Mouse (Mus musculus): ENCODE data around the gene H13. TPM values are rescaled to one million over a fixed set of nuclear protein-coding genes. Genes with fewer than 3 reads are reported as not detected.

Gene H13
- polyA plus RNA-seq (2016; fragmentation: Nextera tagmentation; extraction: Ambion mirVana) = 129 and 131 TPM in 2 replicates

DNA sequence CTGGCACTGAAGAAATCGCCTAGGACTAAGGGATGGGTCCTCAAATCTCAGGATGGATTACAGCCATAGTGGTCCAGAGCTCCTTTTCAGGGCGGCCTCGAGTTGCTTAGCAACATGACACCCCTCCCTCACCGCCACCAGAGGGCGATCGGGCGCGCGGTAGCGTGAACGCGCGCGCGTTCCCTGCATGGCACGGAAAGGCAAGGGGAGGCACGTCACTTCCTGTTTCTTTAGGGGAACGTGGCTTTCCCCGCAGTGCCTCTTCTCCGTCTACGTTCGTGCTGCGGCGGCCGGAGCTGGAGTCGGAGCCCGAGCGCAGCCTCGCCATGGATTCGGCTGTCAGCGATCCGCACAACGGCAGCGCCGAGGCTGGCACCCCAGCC lies at the start of gene H13:
H13 (plus strand) TSS at position 206 of the 383 bp plus-strand sequence.
- Histone ChIP-seq H3K9me3 (no peaks in the 10 kb centered on the region), H3K4me1 (peaks cover 26% of the 10 kb centered on the region), H3K27me3 (no peaks in the 10 kb centered on the region), H3K9ac (peak within 1 kb of the TSS; percentile 98), H3K4me3 (peak within 1 kb of the TSS; percentile 99), H3K36me3 (peaks cover 15% of the 10 kb centered on the region), H3K27ac (peak within 1 kb of the TSS; percentile 98), H3K4me2 (replicated peaks) (peak within 1 kb of the TSS; percentile 69)
- under 1% methylated on average over 35 of the region's 35 CpGs for WGBS
- peak; percentile 68 for ATAC-seq (ENCODE audit: insufficient number of reproducible peaks, insufficient read depth, low FRiP score, low TSS enrichment)

DNA sequence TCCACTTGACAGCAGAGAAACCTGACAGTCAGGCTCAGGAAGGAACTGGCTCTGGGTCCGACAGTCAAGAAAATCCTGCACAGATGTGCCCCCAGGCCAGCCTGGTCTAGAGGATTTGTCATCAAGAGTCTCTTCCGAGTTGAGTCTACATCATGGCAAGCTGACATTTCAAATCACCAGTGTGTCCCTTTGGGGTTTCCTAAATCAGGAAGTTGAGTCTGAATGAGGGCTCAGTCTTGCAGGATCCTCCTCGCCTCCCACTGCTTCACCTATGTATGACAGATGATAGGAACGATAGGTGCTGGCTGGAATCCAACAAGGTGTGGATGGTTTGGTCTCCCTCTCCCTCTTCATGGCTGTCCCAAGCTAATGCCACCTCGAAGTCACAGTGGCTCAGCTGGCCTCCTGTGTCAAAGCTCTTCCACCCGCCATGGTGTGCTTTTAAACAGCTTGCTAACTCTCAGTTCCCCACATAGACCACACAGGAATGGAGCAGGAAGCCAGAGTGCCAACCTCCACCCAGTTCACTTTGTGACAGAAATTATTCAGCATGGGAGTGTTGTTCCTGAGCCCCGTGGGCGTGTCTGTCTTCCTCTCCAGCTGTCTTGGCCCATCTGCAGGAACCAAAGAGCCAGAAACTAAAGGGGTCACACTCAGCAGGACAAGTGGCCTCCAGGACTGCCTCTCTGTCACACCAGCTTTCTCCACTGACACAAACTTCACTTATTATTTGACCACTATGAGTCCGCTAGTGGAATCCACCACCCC lies 48.7 kb upstream of the H13 start:
- Histone ChIP-seq H3K4me1 (no peaks in the 10 kb centered on the region), H3K27ac (no peak overlapping the region), H3K9ac (no peak overlapping the region), H3K4me2 (replicated peaks) (no peak overlapping the region), H3K27me3 (peaks cover 5% of the 10 kb centered on the region; the same call in 1 of the 2 replicates), H3K9me3 (no peaks in the 10 kb centered on the region), H3K4me3 (no peak overlapping the region), H3K36me3 (no peaks in the 10 kb centered on the region)
- no peak for ATAC-seq (ENCODE audit: insufficient number of reproducible peaks, insufficient read depth, low FRiP score, low TSS enrichment)
- WGBS = 63% methylated on average over 9 of the region's 9 CpGs

DNA sequence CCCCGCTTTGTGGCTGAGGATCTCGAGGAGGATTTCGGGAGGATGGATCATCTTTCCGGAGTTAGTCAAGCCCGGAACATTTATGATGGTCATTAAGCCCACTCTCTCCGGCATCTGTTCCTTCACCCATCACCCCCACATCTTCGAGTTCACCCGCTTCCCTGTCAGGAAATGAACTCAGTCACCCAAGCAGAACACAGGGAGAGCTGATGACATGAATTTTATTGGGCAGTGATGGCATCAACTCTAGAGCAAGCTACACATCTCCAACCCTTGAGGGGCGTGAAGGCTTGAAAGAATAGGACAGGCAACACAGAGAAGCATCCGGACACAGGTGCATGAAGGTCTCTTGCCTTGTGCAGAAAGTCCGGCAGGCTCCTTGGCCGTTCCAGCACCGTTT lies 47.1 kb upstream of the H13 start:
- Histone ChIP-seq H3K4me1 (peaks cover 8% of the 10 kb centered on the region; the same call in 1 of the 2 replicates), H3K27ac (no peak overlapping the region), H3K4me3 (no peak overlapping the region), H3K36me3 (no peaks in the 10 kb centered on the region), H3K4me2 (replicated peaks) (no peak overlapping the region), H3K9ac (no peak overlapping the region), H3K9me3 (no peaks in the 10 kb centered on the region), H3K27me3 (peaks cover 21% of the 10 kb centered on the region)
- ATAC-seq (ENCODE audit: insufficient number of reproducible peaks, insufficient read depth, low FRiP score, low TSS enrichment) = no peak
- WGBS = 86% methylated on average over 13 of the region's 13 CpGs

DNA sequence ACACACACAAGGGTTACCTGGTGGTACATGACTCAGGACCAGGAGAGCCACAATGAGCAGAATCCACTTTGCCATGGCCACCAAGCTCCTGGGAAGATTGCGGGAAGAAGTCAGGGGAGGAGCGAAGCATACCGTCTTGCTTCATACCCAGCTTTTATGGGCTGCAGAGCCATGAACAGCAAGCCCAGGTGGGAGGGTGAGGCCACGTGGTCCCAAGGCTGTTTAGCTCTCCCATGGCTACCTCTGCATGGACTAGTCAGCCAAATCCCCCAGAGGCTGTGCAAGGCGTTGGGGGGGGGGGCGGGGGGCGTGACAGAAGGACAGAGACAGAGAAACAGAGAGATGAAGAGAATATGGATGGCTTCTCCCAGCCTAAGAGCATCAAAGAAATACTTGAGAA lies 46.3 kb upstream of the H13 start, which contains the start of gene Defb25:
Defb25 (minus strand) TSS at position 101 of the 400 bp plus-strand sequence.
- Histone ChIP-seq H3K4me3 (no peak within 1 kb of the TSS), H3K4me2 (replicated peaks) (no peak within 1 kb of the TSS), H3K27me3 (peaks cover 29% of the 10 kb centered on the region), H3K9ac (no peak within 1 kb of the TSS), H3K36me3 (no peaks in the 10 kb centered on the region), H3K27ac (no peak within 1 kb of the TSS), H3K9me3 (no peaks in the 10 kb centered on the region), H3K4me1 (peaks cover 11% of the 10 kb centered on the region; the same call in 1 of the 2 replicates)
- no peak for ATAC-seq (ENCODE audit: insufficient number of reproducible peaks, insufficient read depth, low FRiP score, low TSS enrichment)
- WGBS = 84% methylated on average over 7 of the region's 7 CpGs

DNA sequence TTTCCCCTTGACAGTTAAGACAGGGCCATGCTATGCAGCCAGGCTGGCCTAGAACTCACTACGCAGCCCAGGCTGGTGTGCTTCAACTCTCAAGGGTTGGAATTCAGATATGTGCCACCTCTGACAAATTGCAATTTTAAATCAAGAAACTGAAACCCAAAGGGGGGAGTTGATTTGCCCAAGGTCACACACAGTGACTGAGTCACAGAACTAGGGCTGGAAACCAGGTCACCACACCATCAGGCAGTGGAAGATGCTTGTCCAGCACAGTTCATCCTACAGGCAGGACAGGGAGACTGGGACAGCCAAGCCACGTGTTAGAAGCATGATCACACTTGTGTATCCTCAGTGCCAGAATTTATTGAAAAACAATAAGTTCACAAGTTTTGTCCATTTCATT lies 44.7 kb upstream of the H13 start:
- peaks cover 46% of the 10 kb centered on the region for H3K27me3 ChIP-seq
- ATAC-seq (ENCODE audit: insufficient number of reproducible peaks, insufficient read depth, low FRiP score, low TSS enrichment) = no peak
- WGBS = 89% methylated on average over 2 of the region's 2 CpGs
- no peak overlapping the region for H3K27ac ChIP-seq
- H3K9me3 ChIP-seq = no peaks in the 10 kb centered on the region
- H3K4me3 ChIP-seq = no peak overlapping the region
- no peak overlapping the region for H3K9ac ChIP-seq
- peaks cover 11% of the 10 kb centered on the region; the same call in 1 of the 2 replicates for H3K4me1 ChIP-seq
- H3K36me3 ChIP-seq = no peaks in the 10 kb centered on the region
- no peak overlapping the region for H3K4me2 ChIP-seq (replicated peaks)

DNA sequence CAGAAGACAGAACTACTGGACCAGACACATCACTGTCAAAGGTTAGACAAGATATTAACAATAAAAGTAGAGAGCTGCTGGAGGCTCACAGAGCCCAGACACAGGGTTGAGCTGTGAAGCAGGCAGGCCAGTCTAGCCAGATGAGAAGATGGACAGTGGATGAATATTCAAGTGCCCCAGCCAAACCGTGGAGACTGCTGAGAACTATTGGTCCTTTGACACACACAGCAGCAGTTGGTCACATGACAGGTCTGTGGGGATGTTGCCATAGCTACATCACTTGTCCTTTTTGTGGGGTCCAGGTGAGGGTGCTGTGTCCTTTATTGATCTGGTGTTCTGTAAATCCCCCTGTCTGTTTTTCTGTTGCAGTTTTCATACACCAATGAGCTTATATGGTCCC lies 44.0 kb upstream of the H13 start:
- H3K4me3 ChIP-seq = no peak overlapping the region
- peaks cover 11% of the 10 kb centered on the region; the same call in 1 of the 2 replicates for H3K4me1 ChIP-seq
- ATAC-seq (ENCODE audit: insufficient number of reproducible peaks, insufficient read depth, low FRiP score, low TSS enrichment) = no peak
- H3K4me2 ChIP-seq (replicated peaks) = no peak overlapping the region
- no peak overlapping the region for H3K9ac ChIP-seq
- H3K9me3 ChIP-seq = no peaks in the 10 kb centered on the region
- no peak overlapping the region for H3K27ac ChIP-seq
- 11% methylated on average over 1 of the region's 1 CpGs for WGBS
- H3K36me3 ChIP-seq = no peaks in the 10 kb centered on the region
- H3K27me3 ChIP-seq = peaks cover 47% of the 10 kb centered on the region

DNA sequence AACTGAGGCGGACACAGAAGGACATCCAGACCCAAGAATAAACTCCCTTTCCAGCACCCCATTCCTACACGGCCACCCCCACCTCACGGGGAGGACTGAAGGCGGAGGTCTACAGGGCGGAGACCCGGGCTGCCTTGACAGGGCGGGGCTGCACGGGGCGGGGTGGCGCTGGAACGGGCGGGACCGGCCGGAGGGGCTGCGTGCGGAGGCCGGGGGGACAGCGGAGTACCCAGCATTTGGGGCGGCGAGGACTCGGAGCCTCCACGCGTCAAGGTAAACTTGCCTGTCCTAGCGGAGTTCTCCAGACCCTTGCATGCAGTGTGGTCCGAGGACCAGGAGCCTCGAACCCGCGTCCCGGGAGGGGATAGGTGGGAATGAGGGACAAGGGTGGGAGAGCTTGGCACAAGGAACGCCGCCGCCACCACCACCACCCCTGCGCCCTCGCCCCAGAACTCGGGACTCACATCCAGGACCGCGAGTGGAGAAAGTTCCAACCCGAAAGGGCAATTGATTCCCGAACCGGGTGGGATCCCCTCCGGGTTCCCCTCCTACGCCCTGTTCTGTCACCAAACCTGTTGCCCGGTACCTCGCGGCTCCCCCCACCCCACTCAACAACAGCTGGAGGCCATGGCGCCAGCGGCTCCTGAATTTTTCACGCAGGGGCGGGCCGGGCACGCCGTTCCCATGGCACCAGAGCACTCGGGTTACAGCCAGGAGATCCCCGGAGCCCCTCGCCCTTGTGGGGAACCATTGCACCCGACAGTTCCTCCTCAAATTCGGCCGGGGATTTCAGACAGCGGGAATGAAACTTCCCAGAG lies 42.3 kb upstream of the H13 start, which contains the start of gene Rem1:
Rem1 (plus strand) TSS at position 178 of the 818 bp plus-strand sequence.
- peak within 1 kb of the TSS; percentile 78 for H3K4me2 ChIP-seq (replicated peaks)
- peak within 1 kb of the TSS; percentile 36 for H3K9ac ChIP-seq
- peaks cover 47% of the 10 kb centered on the region for H3K27me3 ChIP-seq
- ATAC-seq (ENCODE audit: insufficient number of reproducible peaks, insufficient read depth, low FRiP score, low TSS enrichment) = peak; percentile 68; the same call in 1 of the 2 replicates
- no peaks in the 10 kb centered on the region for H3K9me3 ChIP-seq
- H3K4me1 ChIP-seq = peaks cover 11% of the 10 kb centered on the region; the same call in 1 of the 2 replicates
- H3K36me3 ChIP-seq = no peaks in the 10 kb centered on the region
- WGBS = 2% methylated on average over 58 of the region's 59 CpGs
- H3K4me3 ChIP-seq = peak within 1 kb of the TSS; percentile 42
- no peak within 1 kb of the TSS for H3K27ac ChIP-seq

DNA sequence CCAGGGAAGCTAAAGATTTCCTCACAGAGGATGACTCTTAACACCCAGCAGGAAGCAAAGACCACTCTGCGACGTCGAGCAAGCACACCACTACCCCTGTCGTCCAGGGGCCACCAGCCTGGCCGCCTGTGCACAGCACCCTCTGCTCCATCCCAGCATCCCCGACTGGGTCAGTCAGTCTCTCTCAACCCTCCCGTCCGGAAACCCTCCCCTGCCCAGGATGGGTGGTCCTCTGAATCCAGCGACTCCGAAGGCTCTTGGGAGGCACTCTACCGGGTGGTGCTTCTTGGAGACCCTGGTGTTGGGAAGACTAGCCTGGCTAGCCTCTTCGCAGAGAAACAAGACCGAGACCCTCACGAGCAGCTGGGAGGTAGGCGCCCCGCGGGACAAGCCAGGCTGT lies 41.2 kb upstream of the H13 start:
- no peak overlapping the region for H3K27ac ChIP-seq
- no peak overlapping the region for H3K4me3 ChIP-seq
- H3K36me3 ChIP-seq = no peaks in the 10 kb centered on the region
- no peak overlapping the region for H3K9ac ChIP-seq
- H3K9me3 ChIP-seq = no peaks in the 10 kb centered on the region
- ATAC-seq (ENCODE audit: insufficient number of reproducible peaks, insufficient read depth, low FRiP score, low TSS enrichment) = no peak
- 40% methylated on average over 17 of the region's 17 CpGs for WGBS
- peaks cover 11% of the 10 kb centered on the region; the same call in 1 of the 2 replicates for H3K4me1 ChIP-seq
- no peak overlapping the region for H3K4me2 ChIP-seq (replicated peaks)
- peaks cover 47% of the 10 kb centered on the region for H3K27me3 ChIP-seq

DNA sequence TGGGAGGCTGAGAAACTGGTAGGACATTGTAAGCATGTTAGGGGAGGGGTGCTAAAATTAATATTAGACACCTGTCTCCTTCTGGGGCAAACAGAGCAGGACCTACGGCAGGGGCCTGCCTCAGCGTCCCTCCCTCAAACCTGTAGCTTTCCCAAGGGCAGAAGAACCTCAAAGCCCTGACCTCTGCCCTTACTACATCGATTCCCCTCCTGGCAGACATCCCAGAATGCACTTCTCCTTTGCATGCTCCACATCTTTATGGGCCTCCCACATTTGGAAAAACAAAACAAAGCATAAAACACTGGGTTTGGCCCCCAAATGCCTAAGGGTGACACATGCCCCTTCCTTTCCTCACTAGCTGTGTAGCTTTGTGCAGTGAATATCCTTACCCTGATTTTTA lies 40.0 kb upstream of the H13 start:
- Histone ChIP-seq H3K27me3 (peaks cover 47% of the 10 kb centered on the region), H3K27ac (no peak overlapping the region), H3K36me3 (no peaks in the 10 kb centered on the region), H3K9me3 (no peaks in the 10 kb centered on the region), H3K4me3 (no peak overlapping the region), H3K9ac (no peak overlapping the region), H3K4me2 (replicated peaks) (no peak overlapping the region), H3K4me1 (peaks cover 11% of the 10 kb centered on the region; the same call in 1 of the 2 replicates)
- 50% methylated on average over 3 of the region's 3 CpGs for WGBS
- no peak for ATAC-seq (ENCODE audit: insufficient number of reproducible peaks, insufficient read depth, low FRiP score, low TSS enrichment)

DNA sequence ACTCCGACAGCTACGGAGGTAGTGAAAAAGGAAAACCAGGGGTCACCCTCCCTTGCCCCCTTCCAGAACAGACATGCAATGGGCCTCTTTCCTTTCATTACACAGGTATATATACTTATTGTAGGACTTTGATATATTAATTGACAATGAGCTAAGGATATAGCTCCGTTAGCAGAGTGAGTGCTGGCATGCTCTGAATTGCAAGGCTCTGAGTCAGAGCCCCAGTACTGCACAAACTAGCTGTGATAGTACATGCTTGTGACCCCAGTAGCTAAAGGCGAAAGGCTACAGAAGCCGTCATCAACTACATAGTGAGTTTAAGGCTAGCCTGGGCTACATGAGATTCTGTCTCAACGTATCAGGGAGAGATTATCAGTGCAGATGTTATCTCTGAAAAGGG lies 39.4 kb upstream of the H13 start:
- H3K4me2 ChIP-seq (replicated peaks) = no peak overlapping the region
- no peak overlapping the region for H3K27ac ChIP-seq
- no peaks in the 10 kb centered on the region for H3K36me3 ChIP-seq
- H3K9ac ChIP-seq = no peak overlapping the region
- H3K4me3 ChIP-seq = no peak overlapping the region
- H3K27me3 ChIP-seq = peaks cover 50% of the 10 kb centered on the region
- H3K4me1 ChIP-seq = peaks cover 11% of the 10 kb centered on the region; the same call in 1 of the 2 replicates
- 88% methylated on average over 6 of the region's 6 CpGs for WGBS
- no peaks in the 10 kb centered on the region for H3K9me3 ChIP-seq
- ATAC-seq (ENCODE audit: insufficient number of reproducible peaks, insufficient read depth, low FRiP score, low TSS enrichment) = no peak

DNA sequence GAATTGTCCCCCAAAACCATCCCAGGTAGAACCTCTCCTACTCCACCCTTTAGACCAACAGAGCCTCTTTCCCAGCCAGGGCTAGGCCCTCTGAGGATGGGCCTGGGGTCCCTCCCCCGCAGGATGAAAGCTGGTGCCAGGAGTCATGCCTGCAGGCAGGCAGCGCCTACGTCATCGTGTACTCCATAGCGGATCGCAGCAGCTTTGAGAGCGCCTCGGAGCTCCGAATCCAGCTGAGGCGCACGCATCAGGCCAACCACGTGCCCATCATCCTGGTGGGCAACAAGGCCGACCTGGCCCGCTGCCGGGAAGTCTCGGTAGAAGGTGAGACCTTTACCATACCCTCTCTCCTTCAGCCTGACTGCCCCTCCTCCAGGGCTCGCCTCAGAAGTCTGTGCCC lies 35.9 kb upstream of the H13 start:
- Histone ChIP-seq H3K4me1 (no peaks in the 10 kb centered on the region), H3K36me3 (no peaks in the 10 kb centered on the region), H3K4me3 (no peak overlapping the region), H3K27me3 (peaks cover 17% of the 10 kb centered on the region), H3K9me3 (no peaks in the 10 kb centered on the region), H3K4me2 (replicated peaks) (peak overlapping the region; percentile 7; the same call in 1 of the 2 replicates), H3K9ac (no peak overlapping the region), H3K27ac (no peak overlapping the region)
- ATAC-seq (ENCODE audit: insufficient number of reproducible peaks, insufficient read depth, low FRiP score, low TSS enrichment) = no peak
- WGBS = 37% methylated on average over 17 of the region's 17 CpGs
